Mouse (Mus musculus) CH12.LX (cell line): ENCODE measurements at regions not wholly inside any gene's neighbourhood (a gene's known extent, or its start where the extent isn't known, plus 50 kb on each side); places are given as distances from the start of the nearest gene placed in this dataset.

Experiments
- BHLHE40 ChIP-seq: IDR thresholded peaks from 2 replicates; pipeline ENCODE4 v1.6.1; 2011; ENCODE audit warnings: mild to moderate bottlenecking, low read depth, low read length, improper control_type of control experiment
- CHD2 ChIP-seq: IDR thresholded peaks from 2 replicates; pipeline ENCODE4 v1.6.1; 2011; ENCODE audit warnings: low read length, improper control_type of control experiment
- CTCF ChIP-seq, 2 experiments: IDR thresholded peaks in 1 of 2; conservative IDR thresholded peaks in 1 of 2; 2 replicates each; pipeline ENCODE4 v1.5.1; 2011 to 2012; ENCODE audit warnings: low read depth in 2 of 2, low read length in 2 of 2, improper control_type of control experiment in 1 of 2, inconsistent platforms in 1 of 2, mild to moderate bottlenecking in 1 of 2, moderate library complexity in 1 of 2
- EP300 ChIP-seq: IDR thresholded peaks from 2 replicates; pipeline ENCODE4 v1.6.1; 2011; ENCODE audit warnings: low read length, improper control_type of control experiment
- JUND ChIP-seq: conservative IDR thresholded peaks from 2 replicates; pipeline ENCODE4 v1.6.1; 2011; ENCODE audit warnings: low read depth, low read length, improper control_type of control experiment
- MAX ChIP-seq: IDR thresholded peaks from 2 replicates; pipeline ENCODE4 v1.6.1; 2011; ENCODE audit warnings: low read length, improper control_type of control experiment
- POLR2A ChIP-seq: IDR thresholded peaks from 2 replicates; pipeline ENCODE4 v1.6.1; 2011; ENCODE audit warnings: low read depth, mild to moderate bottlenecking, improper control_type of control experiment, low read length
- USF1 ChIP-seq: IDR thresholded peaks from 2 replicates; pipeline ENCODE4 v1.6.1; 2014; ENCODE audit warnings: low read depth, mild to moderate bottlenecking, inconsistent platforms, low read length, improper control_type of control experiment
- ZNF384 ChIP-seq: IDR thresholded peaks from 2 replicates; pipeline ENCODE4 v1.6.1; 2012; ENCODE audit warnings: low read depth, low read length, improper control_type of control experiment, inconsistent platforms

- no peak for TF ChIP-seq EP300
- no peak for TF ChIP-seq MAX
- TF ChIP-seq CHD2: no peak
- TF ChIP-seq ZNF384: no peak
- no peak for TF ChIP-seq CTCF (conservative IDR thresholded peaks at IDR 0.05 in 1 of 2, IDR thresholded peaks at IDR 0.05 in 1 of 2; ENCODE audit: low read depth in 2 of 2, low read length in 2 of 2)
- TF ChIP-seq POLR2A: no peak
- TF ChIP-seq JUND: no peak
- no peak for TF ChIP-seq USF1
- TF ChIP-seq BHLHE40: no peak
These were observed 143.4 kb upstream of the Lrrn1 start for GRCm38 (mm10) chr6:107386094-107386678.
